Mouse (Mus musculus) ES-Bruce4 (cell line): Measurements from ENCODE around the gene Cdkn2aipnl. TPM values are rescaled to one million over a fixed set of nuclear protein-coding genes. Genes with fewer than 3 reads are reported as not detected.

ENCODE experiments used
- H3K27ac ChIP-seq: 2 replicates; pipeline ENCODE4 v1.5.1; 2012; ENCODE audit warnings: low read length, inconsistent platforms; ENCODE audit not compliant: insufficient read depth
- H3K27me3 ChIP-seq: 2 replicates; pipeline ENCODE4 v1.6.1; 2012; ENCODE audit warnings: mild to moderate bottlenecking, low read length, inconsistent platforms; ENCODE audit not compliant: control insufficient read depth, poor library complexity, insufficient read depth, severe bottlenecking
- H3K36me3 ChIP-seq: 2 replicates; pipeline ENCODE4 v1.6.1; 2012; ENCODE audit warnings: inconsistent platforms, mild to moderate bottlenecking, low read length, moderate library complexity; ENCODE audit not compliant: control insufficient read depth, poor library complexity, insufficient read depth, severe bottlenecking
- H3K4me1 ChIP-seq: one replicate; pipeline ENCODE4 v1.8.1; 2011; ENCODE audit warnings: low read length; ENCODE audit not compliant: control insufficient read depth, insufficient read depth
- H3K4me3 ChIP-seq: 2 replicates; pipeline ENCODE4 v1.5.1; 2011; ENCODE audit warnings: low read depth, mild to moderate bottlenecking, low read length
- H3K9ac ChIP-seq: 2 replicates; pipeline ENCODE4 v1.6.1; 2012; ENCODE audit warnings: low read depth, mild to moderate bottlenecking, inconsistent platforms; ENCODE audit not compliant: poor library complexity, severe bottlenecking
- H3K9me3 ChIP-seq: replicated peaks from 2 replicates; pipeline ENCODE4 v1.6.1; 2012; ENCODE audit warnings: mild to moderate bottlenecking, low read length, inconsistent platforms; ENCODE audit not compliant: control insufficient read depth, poor library complexity, insufficient read depth, severe bottlenecking
- CTCF ChIP-seq: IDR thresholded peaks from one replicate; pipeline ENCODE4 v1.8.1; 2011; ENCODE audit warnings: low read depth, low read length
- EP300 ChIP-seq: IDR thresholded peaks from 2 replicates; pipeline ENCODE4 v1.6.1; 2011; ENCODE audit warnings: low read depth, low read length; ENCODE audit not compliant: insufficient read depth
- POLR2A ChIP-seq: IDR thresholded peaks from one replicate; pipeline ENCODE4 v1.8.1; 2011; ENCODE audit warnings: low read length; ENCODE audit not compliant: insufficient read depth
- polyA plus RNA-seq: library from polyadenylated mRNA; stranded (reverse); fragments of >200 nt; gene quantifications from 2 replicates; pipeline ENCODE4 v1.2.4, GENCODE M21; 2011; ENCODE audit warnings: low read depth; ENCODE audit not compliant: missing spikeins, insufficient read depth, insufficient read length

Cdkn2aipnl gene
- 69.8 and 77.1 TPM in 2 replicates for polyA plus RNA-seq

DNA sequence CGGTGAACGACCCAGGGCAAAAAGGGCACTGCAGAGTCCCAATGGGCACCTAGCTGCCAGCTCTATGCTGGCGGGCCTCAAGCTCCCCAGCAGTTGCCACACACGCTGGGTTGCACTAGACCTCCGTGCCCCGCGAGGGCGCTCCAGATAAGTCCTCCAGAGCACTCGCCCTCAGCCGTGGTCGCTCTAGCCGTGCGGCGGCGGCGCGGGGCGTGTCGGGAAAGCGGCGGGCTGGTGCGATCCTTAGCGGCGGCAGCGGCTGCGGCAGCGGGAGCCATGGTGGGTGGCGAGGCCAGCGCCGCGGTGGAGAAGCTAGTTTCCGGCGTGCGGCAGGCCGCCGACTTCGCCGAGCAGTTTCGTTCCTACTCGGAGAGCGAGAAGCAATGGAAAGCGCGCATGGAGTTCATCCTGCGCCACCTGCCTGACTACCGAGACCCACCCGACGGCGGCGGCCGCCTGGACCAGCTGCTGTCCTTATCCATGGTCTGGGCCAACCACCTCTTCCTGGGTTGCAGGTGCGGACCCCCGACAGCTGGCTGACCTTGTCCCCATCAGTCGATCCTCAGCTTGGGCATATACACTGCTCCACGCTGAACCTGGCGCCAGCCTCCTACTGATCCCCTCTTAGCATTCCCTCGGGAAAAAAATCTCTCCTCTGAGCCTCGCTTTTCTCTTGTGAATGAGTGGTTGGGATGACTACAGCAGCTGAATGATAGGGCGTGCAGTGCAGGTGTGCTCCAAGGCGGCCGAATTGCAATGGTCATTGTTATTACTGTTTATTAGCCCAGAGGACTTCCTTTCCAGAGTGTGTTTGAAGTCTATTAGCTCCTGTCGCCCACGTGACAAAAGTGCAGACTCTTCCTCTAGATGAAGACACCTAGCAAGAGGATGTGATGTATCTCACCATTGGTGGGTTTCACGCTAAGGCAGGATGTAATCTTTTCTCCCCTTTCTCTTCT lies at the start of gene Cdkn2aipnl:
Gene Cdkn2aipnl, plus strand, starts transcription at position 219 of the 959 bp plus-strand sequence.
- peaks cover 1% of the 10 kb centered on the region for H3K4me1 ChIP-seq
- no peaks in the 10 kb centered on the region for H3K9me3 ChIP-seq
- peaks cover 31% of the 10 kb centered on the region for H3K36me3 ChIP-seq
- peak within 1 kb of the TSS; percentile 90 for H3K4me3 ChIP-seq
- TF ChIP-seq POLR2A (no peak), EP300 (0 out of 2 replicates have a peak, but pooled peaks have one; percentile 26), CTCF (peak; percentile 83)
- 0 out of 2 replicates have a peak within 1 kb of the TSS, but pooled peaks have one; percentile 11 for H3K27ac ChIP-seq
- H3K9ac ChIP-seq: peak within 1 kb of the TSS; percentile 83
- no peaks in the 10 kb centered on the region for H3K27me3 ChIP-seq

GRCm38 (mm10) chr11:51917951-51918350 lies 49.5 kb upstream of the Cdkn2aipnl start:
- H3K9me3 ChIP-seq: no peaks in the 10 kb centered on the region
- H3K9ac ChIP-seq: no peak overlapping the region
- no peak overlapping the region for H3K4me3 ChIP-seq
- no peak overlapping the region for H3K27ac ChIP-seq
- no peaks in the 10 kb centered on the region for H3K4me1 ChIP-seq
- TF ChIP-seq EP300: no peak
- no peak for TF ChIP-seq POLR2A
- TF ChIP-seq CTCF: no peak
- H3K36me3 ChIP-seq: no peaks in the 10 kb centered on the region
- no peaks in the 10 kb centered on the region for H3K27me3 ChIP-seq

DNA sequence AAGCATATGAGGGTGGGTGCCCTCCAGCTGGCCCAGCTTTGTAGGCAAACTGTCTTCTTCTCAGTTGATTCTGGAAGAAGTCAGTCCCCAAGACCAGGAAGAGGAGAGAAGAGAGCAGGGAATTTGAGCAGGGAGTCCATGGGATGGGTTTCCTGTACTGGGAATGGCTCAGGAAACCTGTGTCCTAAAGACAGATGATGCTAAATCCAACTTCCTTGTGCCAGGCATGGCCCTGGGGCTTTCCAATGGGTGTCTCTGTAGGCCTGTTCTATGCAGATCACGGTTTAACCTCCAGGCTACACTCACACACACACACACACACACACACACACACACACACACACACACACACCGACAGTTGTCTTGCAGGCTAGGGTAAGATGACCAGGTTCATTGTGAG lies 48.9 kb upstream of the Cdkn2aipnl start:
- no peak for TF ChIP-seq CTCF
- no peak for TF ChIP-seq EP300
- TF ChIP-seq POLR2A: no peak
- Histone ChIP-seq H3K27ac (no peak overlapping the region), H3K9me3 (no peaks in the 10 kb centered on the region; the same call in 1 of the 2 replicates), H3K36me3 (no peaks in the 10 kb centered on the region), H3K4me3 (no peak overlapping the region), H3K9ac (no peak overlapping the region), H3K4me1 (no peaks in the 10 kb centered on the region), H3K27me3 (no peaks in the 10 kb centered on the region)

- no peaks in the 10 kb centered on the region; the same call in 1 of the 2 replicates for H3K9me3 ChIP-seq
- H3K4me3 ChIP-seq: no peak overlapping the region
- TF ChIP-seq CTCF (no peak), POLR2A (no peak), EP300 (no peak)
- no peak overlapping the region for H3K9ac ChIP-seq
- no peaks in the 10 kb centered on the region for H3K36me3 ChIP-seq
- H3K27ac ChIP-seq: no peak overlapping the region
- no peaks in the 10 kb centered on the region for H3K27me3 ChIP-seq
- H3K4me1 ChIP-seq: no peaks in the 10 kb centered on the region
Observed at GRCm38 (mm10) chr11:51921355-51922125, 45.9 kb upstream of the Cdkn2aipnl start.

DNA sequence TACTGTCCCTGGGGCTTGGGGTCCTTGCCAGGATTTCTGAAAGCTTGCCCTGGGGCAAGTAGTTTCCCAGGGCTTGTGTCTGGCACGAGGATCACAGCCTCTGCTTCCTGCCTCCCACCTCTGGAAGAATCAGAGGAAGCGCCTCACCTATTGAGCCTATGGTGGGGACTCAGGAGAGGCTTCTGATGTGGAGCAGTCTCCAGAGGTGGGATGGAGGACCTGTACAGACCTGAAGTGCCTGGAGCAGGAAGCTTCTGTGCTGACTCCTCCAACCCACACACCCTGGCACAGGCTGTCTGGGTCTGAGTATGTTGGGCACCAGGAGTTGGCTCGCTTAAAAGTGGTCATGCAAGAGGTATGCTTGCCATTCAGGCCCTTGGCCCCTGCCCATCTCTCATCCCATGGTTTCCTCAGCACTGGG lies 45.0 kb upstream of the Cdkn2aipnl start:
- H3K27ac ChIP-seq: no peak overlapping the region
- H3K27me3 ChIP-seq: no peaks in the 10 kb centered on the region
- H3K9me3 ChIP-seq: no peaks in the 10 kb centered on the region; the same call in 1 of the 2 replicates
- H3K36me3 ChIP-seq: no peaks in the 10 kb centered on the region
- H3K9ac ChIP-seq: no peak overlapping the region
- H3K4me3 ChIP-seq: no peak overlapping the region
- TF ChIP-seq POLR2A (no peak), EP300 (no peak), CTCF (no peak)
- no peaks in the 10 kb centered on the region for H3K4me1 ChIP-seq
